Mouse (Mus musculus): ENCODE data around the gene Ric3.

DNA sequence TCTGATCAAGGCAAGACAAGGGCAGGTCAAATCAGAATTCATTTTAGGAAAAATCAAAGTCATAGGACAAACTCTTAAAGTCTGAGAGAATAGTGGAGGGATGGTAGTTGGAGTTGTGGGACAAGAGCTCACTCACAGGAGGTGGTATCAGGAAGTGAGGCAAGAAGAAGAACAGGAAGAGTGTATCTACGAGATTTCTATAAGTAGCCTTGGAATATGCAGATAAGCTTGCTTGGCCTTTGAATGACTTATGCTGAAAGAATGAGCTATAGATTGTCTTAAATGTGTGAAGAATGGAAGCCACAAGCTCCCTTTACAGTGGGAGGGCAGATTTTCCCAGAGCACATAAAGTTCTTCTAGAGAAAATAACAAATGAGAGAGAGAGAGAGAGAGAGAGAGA, 21.8 kb upstream of the Ric3 start:
- no peak for TF ChIP-seq CTCF (IDR thresholded peaks at IDR 0.05; ENCODE audit: low read depth)
- no peak for TF ChIP-seq EP300 (IDR thresholded peaks at IDR 0.05; ENCODE audit: low read depth)

All from liver, postnatal 0 days (tissue).